Mouse (Mus musculus) neural tube, embryonic 11.5 days (tissue): ENCODE data around the gene Hs6st2. TPM values are rescaled to one million over a fixed set of nuclear protein-coding genes. Genes with fewer than 3 reads are reported as not detected.

Experiments used
- ATAC-seq: fragments of 200-750 bp; cut with Nextera tagmentation; 2 replicates; pipeline ENCODE4 v1.8.0; 2017; ENCODE audit warnings: moderate number of reproducible peaks, mild to moderate bottlenecking, moderate TSS enrichment, moderate library complexity; ENCODE audit not compliant: insufficient read depth, low FRiP score, low TSS enrichment
- DNase-seq: peaks from one replicate; pipeline ENCODE4 v3.0.0-alpha.2; 2015; ENCODE audit warnings: low spot score
- H3K27ac ChIP-seq: fragments of 300-500 bp; sonication (generic); 2 replicates; pipeline ENCODE4 v1.5.1; 2014; ENCODE audit warnings: low read depth, mild to moderate bottlenecking, low read length
- H3K27me3 ChIP-seq: fragments of 300-500 bp; sonication (generic); 2 replicates; pipeline ENCODE4 v1.6.1; 2014; ENCODE audit warnings: mild to moderate bottlenecking, low read length, mixed read lengths; ENCODE audit not compliant: control insufficient read depth, insufficient read depth
- H3K36me3 ChIP-seq: fragments of 300-500 bp; sonication (generic); 2 replicates; pipeline ENCODE4 v1.6.1; 2014; ENCODE audit warnings: mild to moderate bottlenecking, low read length, moderate library complexity, mixed read lengths; ENCODE audit not compliant: control insufficient read depth, insufficient read depth
- H3K4me1 ChIP-seq: fragments of 300-500 bp; sonication (generic); 2 replicates; pipeline ENCODE4 v1.6.1; 2014; ENCODE audit warnings: low read length, mixed read lengths; ENCODE audit not compliant: control insufficient read depth, insufficient read depth
- H3K4me2 ChIP-seq: fragments of 300-500 bp; sonication (generic); 2 replicates; pipeline ENCODE4 v1.6.1; 2014; ENCODE audit warnings: low read depth, mild to moderate bottlenecking, moderate library complexity
- H3K4me3 ChIP-seq: fragments of 300-500 bp; sonication (generic); 2 replicates; pipeline ENCODE4 v1.5.1; 2014; ENCODE audit warnings: low read depth, low read length
- H3K9ac ChIP-seq: fragments of 300-500 bp; sonication (generic); 2 replicates; pipeline ENCODE4 v1.6.1; 2014; ENCODE audit warnings: mild to moderate bottlenecking, low read length
- H3K9me3 ChIP-seq: fragments of 300-500 bp; sonication (generic); 2 replicates; pipeline ENCODE4 v1.6.1; 2016; ENCODE audit warnings: low read length; ENCODE audit not compliant: control insufficient read depth
- WGBS: fragments of 180-500 bp; shearing (Covaris S2); extraction: QIAGEN DNeasy Blood & Tissue Kit; methylation state at CpG from one replicate; pipeline ENCODE4 v1.1.7; 2014; 5-methylcytosine and 5-hydroxymethylcytosine counted together
- polyA plus RNA-seq: library from polyadenylated mRNA; unstranded; fragments of >200 nt; fragmentation: Nextera tagmentation; extraction: Ambion mirVana; gene quantifications from 2 replicates; pipeline ENCODE4 v1.2.1, GENCODE M21; 2014

Gene Hs6st2
- polyA plus RNA-seq, 1 experiment from 2014 or later, result 16.8 TPM

DNA sequence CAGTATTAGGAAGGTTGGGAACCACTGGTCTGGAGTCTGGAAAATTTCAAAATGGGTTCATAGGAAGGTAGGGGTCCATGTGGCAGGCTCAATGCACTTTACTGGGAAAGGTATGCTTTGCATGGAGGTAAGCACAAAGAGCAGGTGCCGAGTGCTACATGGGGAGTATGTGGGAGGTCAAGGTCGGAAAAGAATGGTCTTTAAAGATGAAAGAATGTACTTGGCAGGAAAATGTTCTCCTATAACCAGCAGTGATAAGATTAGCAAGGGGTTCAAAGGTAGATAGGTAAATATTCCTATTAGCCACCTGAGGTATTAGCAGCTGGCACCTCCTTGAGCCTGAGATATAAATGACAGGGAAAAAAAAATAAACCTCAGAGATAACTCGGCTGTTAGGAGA lies 338.1 kb downstream of the Hs6st2 start:
- Histone ChIP-seq H3K4me2 (no peak overlapping the region), H3K4me1 (no peaks in the 10 kb centered on the region), H3K27me3 (no peaks in the 10 kb centered on the region), H3K4me3 (no peak overlapping the region), H3K27ac (no peak overlapping the region), H3K9me3 (no peaks in the 10 kb centered on the region), H3K9ac (no peak overlapping the region), H3K36me3 (no peaks in the 10 kb centered on the region)
- no peak for ATAC-seq
- DNase-seq, result no peak
- 74% methylated on average over 3 of the region's 3 CpGs for WGBS

Other genes starting within 250 kb of the Hs6st2 start
- gene Usp26, start 119.4 kb upstream of the Hs6st2 start, polyA plus RNA-seq, result not detected in 2 replicates